Mouse (Mus musculus) olfactory bulb, adult 2 months (tissue): ENCODE measurements around the gene Slit2.

Experiments used
- CTCF ChIP-seq: fragments of 200-500 bp; IDR thresholded peaks from 2 replicates; pipeline ENCODE4 v1.5.1; 2012; ENCODE audit warnings: low read depth, mild to moderate bottlenecking, low read length, moderate library complexity; ENCODE audit not compliant: insufficient read depth
- POLR2A ChIP-seq: fragments of 200-500 bp; IDR thresholded peaks from 2 replicates; pipeline ENCODE4 v1.6.1; 2012; ENCODE audit warnings: mild to moderate bottlenecking, low read depth, low read length, moderate library complexity; ENCODE audit not compliant: insufficient read depth

GRCm38 (mm10) chr5:48034875-48035274, 51.9 kb downstream of the Slit2 start:
- TF ChIP-seq CTCF (no peak), POLR2A (no peak)
